Mouse (Mus musculus) thymus, postnatal 0 days (tissue): Measurements from ENCODE around the gene Xrcc4. TPM values are rescaled to one million over a fixed set of nuclear protein-coding genes. Genes with fewer than 3 reads are reported as not detected.

Source experiments
- DNase-seq: peaks from one replicate; pipeline ENCODE4 v3.0.0-alpha.2; 2015; ENCODE audit warnings: low spot score
- polyA plus RNA-seq: library from polyadenylated mRNA; unstranded; fragments of >200 nt; fragmentation: Nextera tagmentation; extraction: Ambion mirVana; gene quantifications from 2 replicates; pipeline ENCODE4 v1.2.1, GENCODE M21; 2015

Gene Xrcc4
- polyA plus RNA-seq, 1 experiment from 2014 or later, result 23.5 TPM

DNA sequence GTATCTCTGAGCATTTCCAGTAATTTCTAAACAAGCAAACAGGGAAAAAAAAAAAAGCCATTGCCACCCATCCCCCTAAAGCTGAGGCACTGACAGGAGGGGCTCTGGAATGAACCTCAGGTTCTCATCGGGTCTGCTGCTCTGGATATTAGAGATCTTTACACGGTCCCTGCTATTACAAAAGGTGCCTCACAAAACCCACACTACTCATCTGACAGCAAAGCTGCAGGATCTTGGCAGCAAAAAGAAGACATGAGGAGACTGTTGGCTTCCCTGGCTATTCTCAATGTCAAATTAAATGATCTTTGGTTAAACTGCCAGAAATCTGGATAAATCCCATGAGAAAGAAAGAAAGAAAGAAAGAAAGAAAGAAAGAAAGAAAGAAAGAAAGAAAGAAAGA lies 145.1 kb downstream of the Xrcc4 start:
- DNase-seq, result no peak

DNA sequence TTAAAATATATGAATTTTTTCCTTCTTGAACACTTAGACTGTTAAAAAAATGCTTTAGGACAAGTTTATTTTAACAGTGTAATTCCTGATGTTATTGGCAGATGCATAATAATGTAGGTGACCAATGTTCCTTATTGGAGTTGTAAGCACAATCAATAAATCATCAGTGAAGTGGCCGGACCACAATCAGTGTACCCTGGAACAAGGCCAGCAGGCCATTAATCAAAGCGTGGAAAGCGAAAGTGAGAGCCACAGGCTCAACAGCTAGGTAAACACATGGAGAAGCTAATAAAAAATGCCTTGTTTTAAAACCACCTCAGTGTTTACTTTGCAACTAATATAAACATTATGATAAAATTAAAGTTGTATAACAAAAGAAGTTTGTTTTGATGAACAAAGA lies 159.9 kb downstream of the Xrcc4 start:
- DNase-seq, result no peak

GRCm38 (mm10) chr13:89918814-89919481 lies 170.5 kb downstream of the Xrcc4 start:
- no peak for DNase-seq

DNA sequence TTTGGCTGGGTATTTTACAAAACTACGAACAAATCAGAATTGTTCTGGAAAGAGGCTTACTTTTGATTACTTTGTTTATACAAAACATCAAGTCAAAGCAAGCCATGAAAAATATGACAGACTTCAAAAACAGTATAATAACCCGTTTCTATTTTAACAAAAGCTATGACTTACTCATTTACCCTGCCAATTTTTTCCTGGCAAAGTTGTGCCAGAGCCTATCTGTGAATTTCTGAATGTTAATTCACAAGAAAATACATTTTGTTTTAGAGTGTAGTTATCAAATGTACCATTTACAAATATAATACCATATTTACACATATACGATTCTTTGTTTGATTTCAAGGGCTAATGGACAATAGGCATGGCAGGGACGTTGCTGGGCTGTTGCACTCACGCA lies 175.1 kb downstream of the Xrcc4 start:
- DNase-seq, result no peak

- no peak for DNase-seq
These were observed 175.5 kb downstream of the Xrcc4 start for GRCm38 (mm10) chr13:89913891-89914290.

DNA sequence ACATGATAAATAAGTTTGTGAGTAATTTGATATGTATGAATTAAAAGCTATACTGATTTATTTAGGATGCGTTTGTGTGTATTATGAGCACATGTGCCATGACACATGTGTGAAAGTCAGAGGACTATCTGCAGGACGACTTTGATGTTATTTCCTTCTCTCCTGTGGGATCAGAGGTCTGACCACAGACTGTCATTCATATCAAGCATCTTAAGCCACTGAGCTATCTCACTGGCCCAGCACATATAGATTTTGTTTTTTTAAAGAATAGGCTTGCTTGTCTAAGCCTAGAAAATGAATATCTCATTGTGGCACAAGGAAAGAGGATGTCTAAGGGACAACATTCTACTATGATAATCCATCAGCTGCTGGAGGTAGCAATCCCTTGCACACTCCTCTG lies 183.3 kb downstream of the Xrcc4 start:
- no peak for DNase-seq

DNA sequence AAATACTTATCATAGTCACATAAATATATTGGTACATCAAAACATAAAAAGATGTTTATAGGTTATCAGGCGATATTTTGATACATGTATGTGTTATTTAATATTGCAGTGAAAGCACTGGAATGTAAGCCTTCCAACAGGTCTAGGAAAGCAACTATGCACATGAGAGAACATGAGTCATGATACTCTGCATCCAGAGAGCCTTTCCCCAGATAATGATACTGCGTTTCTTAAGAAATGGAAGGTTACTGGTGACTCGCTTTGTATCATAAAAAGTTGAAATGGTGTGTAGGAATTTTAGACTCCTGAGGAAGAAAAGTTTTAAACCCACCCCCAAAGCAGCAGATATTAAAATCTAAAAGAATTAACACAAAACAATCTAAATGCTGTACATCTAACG lies 190.3 kb downstream of the Xrcc4 start:
- no peak for DNase-seq

GRCm38 (mm10) chr13:89892140-89892539 lies 197.3 kb downstream of the Xrcc4 start:
- DNase-seq, result no peak

GRCm38 (mm10) chr13:89890159-89890558 lies 199.2 kb downstream of the Xrcc4 start:
- DNase-seq, result no peak

DNA sequence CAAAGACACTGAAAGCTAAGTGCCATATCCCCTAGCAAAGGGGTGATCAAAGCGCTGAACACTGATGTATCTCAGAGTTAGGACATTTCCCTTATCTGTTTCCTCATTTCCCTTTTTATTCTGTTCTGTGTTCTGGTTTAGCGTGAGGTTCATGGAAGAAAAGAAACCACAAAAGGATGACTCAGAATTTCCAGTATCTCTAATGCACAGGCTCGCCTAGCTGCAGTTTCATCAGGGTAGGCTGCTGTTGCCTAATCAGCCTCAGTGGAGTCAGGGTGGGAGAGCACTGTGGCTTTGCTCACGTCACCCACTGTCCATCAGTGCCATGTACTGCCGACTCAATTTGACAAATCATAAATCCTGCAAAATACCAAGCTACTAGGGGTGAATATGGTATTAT lies 200.3 kb downstream of the Xrcc4 start:
- no peak for DNase-seq

GRCm38 (mm10) chr13:89883523-89883922 lies 205.9 kb downstream of the Xrcc4 start:
- DNase-seq, result no peak

GRCm38 (mm10) chr13:89881281-89881680 lies 208.1 kb downstream of the Xrcc4 start:
- no peak for DNase-seq

- no peak for DNase-seq
These were observed 210.5 kb downstream of the Xrcc4 start for GRCm38 (mm10) chr13:89878832-89879468.

DNA sequence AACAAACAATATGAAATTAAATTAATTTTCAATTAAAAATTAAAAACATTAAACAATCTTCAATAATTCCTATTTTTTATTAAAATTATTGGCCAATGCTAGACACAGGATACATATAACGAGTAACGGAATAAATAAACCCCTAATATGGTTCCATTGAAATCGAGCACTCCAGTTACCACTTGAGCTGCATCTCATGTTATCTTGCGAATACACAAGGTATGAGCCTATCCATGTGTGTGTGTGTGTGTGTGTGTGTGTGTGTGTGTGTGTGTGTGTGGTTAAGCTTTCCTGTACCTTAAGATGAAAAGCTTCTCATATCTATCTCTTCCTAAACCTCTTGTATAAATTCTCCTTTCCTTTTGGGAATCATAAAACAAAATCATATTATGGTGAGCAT lies 213.9 kb downstream of the Xrcc4 start:
- no peak for DNase-seq

GRCm38 (mm10) chr13:89872725-89873124 lies 216.7 kb downstream of the Xrcc4 start:
- DNase-seq, result no peak

GRCm38 (mm10) chr13:89854139-89854538 lies 235.3 kb downstream of the Xrcc4 start:
- DNase-seq, result no peak

DNA sequence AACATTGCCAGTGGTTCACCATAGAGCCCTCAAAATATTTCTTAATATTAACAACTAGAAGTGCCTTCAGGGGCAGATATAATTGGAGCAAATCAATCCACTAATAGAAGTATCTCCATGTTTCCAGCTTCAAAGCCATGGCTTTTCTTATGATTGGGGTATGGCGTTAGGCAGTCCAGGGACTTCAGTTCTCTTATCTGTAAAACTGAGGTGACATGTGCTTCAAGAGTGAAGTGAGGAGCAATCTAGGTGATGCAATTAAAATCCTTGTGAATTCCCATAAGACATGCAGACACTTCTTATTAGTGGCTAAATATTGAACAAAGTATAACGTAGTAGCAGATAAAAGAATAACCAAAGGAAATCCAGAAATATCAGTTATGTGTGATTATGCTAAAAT lies 238.7 kb downstream of the Xrcc4 start:
- no peak for DNase-seq

GRCm38 (mm10) chr13:89849955-89850354 lies 239.5 kb downstream of the Xrcc4 start:
- no peak for DNase-seq

DNA sequence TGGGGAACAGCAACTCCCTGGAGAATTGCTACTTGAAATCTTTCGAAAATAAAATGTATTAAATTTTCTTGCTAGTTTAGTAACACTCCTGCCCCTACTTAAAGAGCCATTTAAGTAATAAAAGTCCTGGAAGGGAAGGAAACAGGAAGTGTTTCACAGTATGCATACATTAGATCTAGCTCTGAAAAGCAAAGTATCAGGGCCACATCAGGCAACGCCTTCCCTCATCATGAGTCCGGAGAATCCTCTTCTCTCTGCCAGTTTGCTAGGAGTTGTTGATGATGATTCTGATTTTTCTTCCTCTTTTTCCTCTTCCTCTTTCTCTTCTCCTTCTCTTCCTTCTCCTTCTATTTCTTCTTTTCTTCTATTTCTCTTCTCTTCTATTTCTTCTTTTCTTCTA lies 250.8 kb downstream of the Xrcc4 start:
- no peak for DNase-seq

GRCm38 (mm10) chr13:89834485-89834884 lies 254.9 kb downstream of the Xrcc4 start:
- no peak for DNase-seq

- DNase-seq, result no peak
These were observed 256.2 kb downstream of the Xrcc4 start for GRCm38 (mm10) chr13:89833053-89833670.

- DNase-seq, result no peak
These were observed 260.9 kb downstream of the Xrcc4 start for GRCm38 (mm10) chr13:89828429-89828970.

- DNase-seq, result no peak
These were observed 261.6 kb downstream of the Xrcc4 start for GRCm38 (mm10) chr13:89827838-89828237.
